Mouse (Mus musculus) liver, adult (tissue): ENCODE measurements around the gene Map4.

Experiments used
- GATA4 ChIP-seq: IDR thresholded peaks from 2 replicates; pipeline ENCODE4 v1.6.1; 2014; ENCODE audit warnings: mild to moderate bottlenecking, low read length; ENCODE audit not compliant: insufficient replicate concordance

The Map4 gene

DNA sequence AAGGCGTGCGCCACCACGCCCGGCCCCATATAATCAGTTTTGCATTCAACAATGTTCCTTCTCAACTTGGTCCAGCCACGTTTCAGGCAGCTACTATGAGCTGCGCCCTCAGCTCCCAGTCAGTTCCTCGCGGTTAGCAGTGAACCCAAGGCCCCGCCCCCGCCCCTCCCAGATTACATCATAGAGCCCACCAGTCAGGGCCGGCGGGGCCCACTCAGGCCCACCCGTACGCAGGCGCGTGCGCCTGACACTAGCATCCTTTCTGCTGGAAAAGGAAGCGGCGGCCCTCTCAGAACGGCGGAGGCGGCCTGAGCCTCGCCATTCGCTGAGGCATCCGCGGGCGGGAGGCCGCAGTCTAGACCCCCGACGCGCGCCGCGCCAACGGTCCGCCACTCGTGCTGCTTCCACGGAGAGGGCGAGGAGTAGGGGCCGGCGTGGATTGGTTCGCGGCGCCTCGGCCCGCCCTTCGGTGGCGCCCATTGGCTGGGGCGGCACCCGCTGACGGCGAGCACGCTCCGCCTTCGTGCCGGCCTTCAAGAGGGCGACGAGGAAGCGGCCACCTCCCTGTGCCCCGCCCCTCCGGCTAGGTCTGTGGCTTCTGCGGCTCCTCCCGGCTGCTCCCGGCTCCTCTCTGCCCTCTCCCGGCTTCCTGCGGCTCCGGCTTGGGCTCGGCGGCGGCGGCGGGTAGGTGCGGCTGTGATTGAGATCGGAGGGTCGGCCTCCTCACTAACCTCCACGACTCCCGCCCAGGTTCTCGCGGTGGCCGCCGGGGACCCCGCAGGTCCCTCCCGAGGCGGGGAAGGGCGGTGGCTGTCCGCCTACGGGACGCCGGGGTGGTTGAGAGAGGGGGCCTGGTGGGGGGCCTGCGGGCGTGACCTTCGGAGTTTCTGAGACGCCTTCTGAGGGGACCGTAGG is at the start of gene Map4:
Gene Map4, plus strand, starts transcription at position 204 of the 915 bp plus-strand sequence.
- TF ChIP-seq GATA4, result no peak

DNA sequence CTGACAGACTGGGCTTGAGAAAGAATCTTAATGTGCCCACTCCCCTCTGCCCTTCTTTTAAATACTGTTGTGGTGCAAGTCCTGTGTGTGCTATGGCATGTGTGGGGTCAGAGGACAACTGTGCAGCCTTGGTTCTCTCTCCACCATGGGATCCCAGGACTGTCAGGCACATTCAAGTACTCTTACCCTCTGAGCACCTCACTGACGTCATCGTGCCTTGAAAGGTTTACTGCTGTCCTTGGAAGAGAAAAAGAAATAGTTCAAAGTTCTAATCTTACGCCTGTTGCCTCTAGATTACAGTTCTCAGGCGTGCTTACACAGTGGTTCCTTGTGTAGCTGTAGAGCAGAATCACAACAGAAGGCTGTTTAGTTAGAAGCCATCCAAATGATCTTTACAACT is 45.0 kb upstream of the Map4 start:
- no peak for TF ChIP-seq GATA4

DNA sequence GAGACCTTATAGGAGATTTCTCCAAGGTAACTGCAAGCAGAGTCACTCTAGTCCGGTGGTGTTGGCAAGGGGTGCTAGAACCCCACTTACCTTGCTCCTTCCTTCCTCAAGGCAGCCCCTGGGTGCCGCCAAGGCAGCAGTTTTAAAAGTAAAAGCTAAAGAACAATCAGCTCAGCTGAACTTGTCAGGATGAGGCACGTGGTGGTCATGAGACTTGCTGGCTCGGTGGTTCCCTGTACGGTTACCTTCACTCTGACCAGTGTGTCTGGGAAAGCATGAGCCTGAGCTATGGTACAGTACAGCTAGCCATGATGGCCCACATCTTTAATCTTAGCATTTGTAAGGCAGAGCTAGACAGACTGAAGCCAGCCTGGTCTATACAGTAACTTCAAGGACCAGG is 43.9 kb upstream of the Map4 start:
- TF ChIP-seq GATA4, result no peak

DNA sequence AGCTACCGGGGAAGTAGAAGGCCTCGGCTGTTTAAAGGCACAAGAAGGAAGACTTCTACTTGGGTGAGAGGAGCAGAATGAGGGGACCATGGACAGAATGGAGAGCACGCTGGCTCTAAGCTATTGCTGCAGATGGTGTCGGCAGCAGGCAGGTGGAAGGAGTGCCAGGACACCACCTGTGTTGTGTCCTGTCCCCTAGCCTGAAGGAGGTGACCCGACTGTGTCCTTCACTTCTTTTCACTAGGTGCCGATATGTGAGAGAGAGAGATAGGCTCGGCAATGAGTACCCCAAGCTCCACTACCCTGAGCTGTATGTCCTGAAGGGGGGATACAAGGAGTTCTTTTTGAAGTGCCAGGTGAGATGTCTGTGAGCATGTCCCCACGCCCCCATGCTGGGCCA is 39.8 kb upstream of the Map4 start:
- TF ChIP-seq GATA4, result no peak

DNA sequence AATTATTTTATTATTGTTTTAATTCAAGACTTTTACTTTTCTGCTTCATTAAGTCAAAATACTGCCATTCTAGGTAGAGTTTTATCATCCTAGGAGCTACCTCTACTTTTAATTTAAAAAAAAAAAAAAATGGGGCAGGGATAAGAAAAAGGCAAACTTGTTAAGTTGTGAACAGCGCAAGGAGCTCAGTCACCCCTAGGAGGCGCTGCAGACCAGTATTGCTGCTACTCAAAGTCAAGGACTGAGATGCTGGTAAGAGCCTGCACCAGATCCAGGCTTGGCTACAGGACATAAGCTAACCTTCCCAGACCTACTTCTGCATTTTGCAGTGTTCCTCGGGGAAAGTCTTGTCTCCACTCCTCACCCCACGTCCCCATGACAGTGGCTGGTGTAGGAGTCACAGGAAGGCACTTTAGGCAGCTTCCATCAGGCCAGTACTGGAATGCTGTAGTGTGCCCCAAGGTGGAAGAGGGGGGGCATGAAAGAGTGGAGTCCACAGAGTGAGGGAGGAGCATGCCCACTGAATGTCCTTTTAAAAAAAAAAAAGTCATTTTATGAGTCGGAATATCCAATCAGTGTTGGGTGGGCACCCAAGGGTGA is 38.5 kb upstream of the Map4 start:
- TF ChIP-seq GATA4, result no peak

DNA sequence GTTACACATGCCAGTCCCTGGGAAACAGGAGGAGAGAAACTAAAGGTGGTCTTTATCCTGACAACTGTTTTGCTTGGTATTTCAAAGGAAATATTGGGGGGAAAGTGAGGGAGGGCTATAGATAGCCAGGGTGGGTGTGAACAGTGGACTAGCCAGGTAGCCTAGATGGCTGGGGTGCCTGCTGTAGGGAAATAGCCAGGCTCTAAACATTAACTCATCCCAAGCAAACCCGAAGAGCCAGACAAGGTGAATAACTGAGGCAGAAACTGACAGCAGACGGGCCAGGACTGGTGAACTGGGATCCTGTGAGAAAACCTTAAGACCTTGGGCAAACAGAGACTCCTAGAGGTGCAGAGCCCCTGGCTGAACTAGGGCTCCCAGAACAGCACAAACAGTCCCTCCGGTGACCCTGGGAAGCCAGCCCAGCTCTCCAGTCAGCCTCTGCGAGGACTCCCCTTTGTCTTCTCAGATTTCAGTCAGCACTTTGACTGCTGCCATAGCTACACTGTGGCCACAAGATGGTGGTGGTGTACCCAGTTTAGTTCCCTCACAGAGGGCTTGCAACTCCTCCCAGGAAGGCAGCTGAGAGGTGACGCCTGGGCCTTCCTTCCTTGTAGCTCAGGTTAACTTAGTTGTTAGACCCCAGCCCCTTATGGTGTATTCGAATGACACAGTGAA is 36.7 kb upstream of the Map4 start:
- no peak for TF ChIP-seq GATA4

DNA sequence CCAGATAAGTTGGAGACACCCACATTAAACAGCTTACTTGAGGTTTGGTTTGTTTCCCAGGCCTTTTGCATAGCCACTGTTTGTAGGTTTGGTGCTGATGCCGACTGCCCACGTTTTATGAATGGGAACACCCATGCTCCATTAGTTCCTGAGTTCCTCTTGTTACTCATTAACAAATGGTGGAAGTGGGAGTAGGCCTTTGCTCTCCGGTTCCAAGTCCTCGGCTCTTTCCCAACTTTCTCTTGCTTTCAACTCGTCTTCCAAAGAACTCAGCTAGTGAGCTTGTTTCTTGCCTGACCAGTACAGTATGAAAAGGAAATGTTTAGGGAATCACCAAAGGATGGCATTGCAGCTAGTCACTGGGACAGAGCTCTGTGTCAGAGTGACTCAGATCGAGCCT is 35.7 kb upstream of the Map4 start:
- no peak for TF ChIP-seq GATA4

DNA sequence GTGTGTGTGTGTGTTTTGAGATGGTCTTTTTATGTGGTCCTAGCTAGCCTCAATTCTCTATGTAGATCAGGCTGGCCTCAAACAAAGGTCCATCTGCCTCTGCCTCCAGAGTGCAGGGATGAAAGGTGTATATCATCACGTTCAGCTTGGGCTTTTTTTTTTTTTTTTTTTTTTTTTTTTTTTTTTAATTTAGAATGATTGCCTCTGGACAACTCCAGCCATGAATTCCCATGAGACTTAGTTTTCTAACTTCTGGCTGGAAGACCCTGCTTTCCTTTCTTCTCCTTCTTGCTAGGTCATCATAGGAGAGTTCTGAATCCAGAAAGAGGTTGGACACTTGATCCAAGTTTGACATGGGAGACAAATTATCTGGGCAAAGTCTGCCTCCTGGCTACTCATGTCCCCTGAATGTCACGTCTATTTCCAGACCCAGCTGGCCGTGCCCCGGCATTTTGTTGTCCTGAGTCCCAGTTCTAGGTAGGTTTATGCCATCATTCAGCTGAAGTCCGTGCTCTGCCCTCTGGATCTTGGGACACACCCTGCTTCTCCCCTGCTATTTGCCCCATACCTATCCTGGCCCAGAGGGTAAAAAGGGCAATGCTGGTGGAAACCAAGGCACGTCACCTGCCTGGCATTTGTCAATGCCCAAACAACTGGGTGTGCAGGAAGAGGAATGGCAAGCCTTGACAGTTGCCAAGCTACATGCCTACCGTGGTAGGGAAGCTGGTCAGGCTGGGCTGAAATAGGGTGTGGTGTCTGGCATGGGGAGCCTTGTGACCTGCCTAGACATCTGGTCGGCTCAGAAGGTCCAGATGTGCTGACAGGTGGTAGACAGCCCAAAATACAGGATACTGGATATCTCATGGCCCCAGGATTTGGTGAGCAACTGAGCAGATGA is 34.8 kb upstream of the Map4 start:
- no peak for TF ChIP-seq GATA4

DNA sequence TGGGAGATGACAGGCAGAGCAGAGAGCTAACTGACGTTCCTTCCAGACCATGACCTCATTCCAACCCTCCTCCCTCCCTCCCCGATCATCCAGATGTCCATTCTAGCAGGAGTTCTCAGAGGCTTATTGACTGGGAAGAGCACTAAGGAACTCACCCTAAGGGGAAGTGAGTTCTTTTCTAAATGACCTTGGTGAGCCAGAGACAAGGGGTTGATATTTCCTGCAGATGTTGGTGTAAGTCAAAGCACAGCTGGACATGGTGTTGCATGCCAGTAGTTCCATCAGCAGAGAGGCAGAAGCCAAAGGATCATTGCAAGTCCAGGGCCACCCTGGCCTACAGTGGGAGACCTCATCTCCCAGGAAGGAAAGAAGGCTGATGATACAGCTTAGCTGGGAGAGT is 33.2 kb upstream of the Map4 start:
- no peak for TF ChIP-seq GATA4

DNA sequence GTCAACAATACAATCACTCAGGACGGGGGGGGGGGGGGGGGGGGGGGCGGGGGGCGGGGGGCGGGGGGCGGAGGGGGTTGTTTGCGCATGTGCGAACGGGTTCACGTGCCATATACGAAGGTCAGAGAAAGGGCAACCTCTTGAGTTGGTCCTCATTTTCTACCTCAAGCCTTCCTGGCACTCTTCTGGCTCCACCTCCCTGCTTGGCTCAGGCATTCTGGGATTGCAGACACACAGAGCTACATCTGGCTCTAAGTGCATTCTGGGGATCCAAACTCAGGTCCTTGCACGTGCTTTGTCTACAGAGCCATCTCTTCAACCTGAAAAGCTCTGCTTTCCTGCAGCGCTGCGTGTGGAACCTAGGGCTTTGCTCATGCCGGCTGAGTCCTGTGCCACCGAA is 31.9 kb upstream of the Map4 start:
- TF ChIP-seq GATA4, result no peak

DNA sequence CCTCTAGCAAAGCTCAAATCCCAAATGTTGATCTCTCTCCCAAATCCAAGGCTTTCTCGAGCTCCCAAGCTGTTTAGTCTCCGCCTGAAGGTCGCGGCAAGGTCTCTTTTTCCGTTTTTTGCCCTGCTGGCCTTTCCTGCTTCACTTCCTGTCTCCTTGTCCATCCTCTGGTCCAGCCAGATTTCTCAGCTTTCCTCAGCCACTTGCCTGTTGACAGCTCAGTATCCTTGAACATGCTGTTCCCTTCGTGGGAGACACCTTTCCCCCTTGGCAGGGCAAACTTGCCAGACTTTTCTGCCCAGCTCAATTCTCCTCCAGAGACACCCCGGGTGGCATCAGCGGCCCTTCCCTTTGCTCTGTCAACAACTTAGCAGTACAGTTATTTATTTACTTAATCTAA is 31.5 kb upstream of the Map4 start:
- no peak for TF ChIP-seq GATA4

DNA sequence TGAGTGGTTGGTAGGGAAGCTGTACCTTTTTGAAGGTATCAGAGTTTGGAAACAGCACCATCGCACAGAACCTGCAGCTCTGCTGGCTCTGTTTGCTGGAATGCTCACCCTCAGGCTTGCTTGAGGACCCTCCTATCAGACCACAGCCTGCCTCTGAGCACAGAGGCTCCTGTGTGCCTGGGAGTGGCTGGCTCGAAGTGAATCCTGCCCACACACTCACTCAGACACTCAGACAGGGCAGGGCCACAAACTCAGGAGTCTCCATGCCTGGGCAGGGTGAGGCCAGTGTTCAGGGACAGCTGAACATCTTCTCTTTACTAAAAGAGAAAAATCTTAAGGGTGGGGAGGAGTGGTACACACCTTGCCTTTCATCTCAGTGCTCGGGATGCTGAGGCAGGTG is 30.7 kb upstream of the Map4 start:
- TF ChIP-seq GATA4, result no peak

DNA sequence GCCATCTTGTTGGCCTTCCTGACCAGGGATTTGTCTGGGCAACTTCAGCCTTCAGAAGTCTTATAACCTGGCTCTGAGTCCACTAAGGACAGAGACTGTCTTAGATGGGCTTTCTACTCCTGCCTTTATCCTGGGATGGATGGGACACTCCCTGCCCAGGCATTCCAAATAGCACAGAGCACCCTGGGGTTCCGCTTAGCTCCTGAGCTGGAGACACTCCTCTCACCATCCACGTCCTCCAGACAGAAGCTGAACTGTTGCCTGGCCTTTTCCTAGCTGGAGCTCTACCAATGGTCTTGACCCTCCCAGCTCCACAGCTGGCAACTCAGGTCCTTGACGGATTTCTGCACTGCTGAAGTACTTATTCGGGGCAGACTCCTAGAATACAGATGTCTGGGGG is 29.0 kb upstream of the Map4 start:
- TF ChIP-seq GATA4, result no peak

DNA sequence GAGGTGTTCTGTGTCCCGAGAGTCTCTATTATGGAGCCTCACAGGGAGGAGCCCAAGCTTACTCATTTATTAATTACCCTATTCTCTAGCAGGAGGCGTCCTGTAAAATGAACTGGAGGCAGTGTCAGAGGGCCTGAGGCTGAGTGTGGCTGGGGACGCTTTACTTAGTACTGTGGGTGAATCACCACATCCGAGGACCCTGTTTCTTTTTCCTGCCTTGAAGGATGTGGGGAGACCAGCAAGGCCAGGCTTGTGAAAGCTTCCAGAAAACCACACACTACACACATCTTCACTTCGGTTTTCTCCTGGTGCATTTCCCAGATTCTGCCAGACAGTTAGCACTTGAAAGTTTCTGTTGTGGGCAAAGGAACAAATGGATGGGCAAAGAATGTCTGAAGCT is 28.5 kb upstream of the Map4 start:
- TF ChIP-seq GATA4, result no peak

DNA sequence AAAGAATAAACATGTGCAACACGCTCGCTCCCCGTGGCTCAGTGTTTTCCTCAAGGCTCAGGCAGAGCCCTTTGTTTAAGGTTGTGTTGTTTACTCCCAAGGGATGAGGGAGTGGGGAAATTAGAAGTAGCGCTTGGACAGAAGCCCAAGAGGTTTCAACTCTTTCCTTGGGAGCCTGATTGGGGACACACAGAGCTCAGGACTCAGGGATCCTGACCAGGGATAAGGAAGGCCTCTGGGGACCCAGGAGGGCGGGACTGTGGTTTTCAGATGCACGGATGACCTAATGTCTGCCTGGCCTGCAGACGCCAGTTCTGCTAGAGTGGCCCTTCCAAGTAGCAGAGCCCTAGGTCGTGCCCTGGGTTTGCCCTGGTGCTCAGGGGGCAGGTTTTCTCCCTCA is 24.0 kb upstream of the Map4 start:
- TF ChIP-seq GATA4, result no peak
